ENCODE assay signal across 21 mouse cellular contexts in the genomic region with DNA sequence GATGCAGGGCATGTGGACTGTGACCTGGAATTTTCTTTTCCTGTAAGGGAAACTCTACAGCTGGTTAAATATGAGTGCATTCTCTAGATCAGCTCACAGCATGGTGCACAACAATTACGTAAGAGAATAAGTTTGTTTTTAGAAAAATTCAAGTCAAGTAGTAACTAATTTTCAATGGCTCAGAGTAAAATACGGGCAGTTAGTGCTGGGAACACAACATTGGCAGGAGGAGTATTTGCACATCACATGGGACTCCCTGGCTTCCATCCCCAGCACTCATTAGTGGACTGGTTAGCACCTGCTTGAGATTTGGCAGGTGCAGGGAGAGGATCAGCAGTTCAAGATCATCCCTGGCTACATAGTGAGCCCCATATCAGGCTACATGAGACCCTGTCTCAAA.
"Had no signal": no experiment of that assay in that cellular context is flagged by ENCODE, and none has a peak within 500 bp of the region (broad histone marks: within the 10 kb centered on the region; RNA-seq: fewer than 3 reads in every experiment).

No protein-coding gene starts in this region.

- H3K9ac ChIP-seq: limb, embryonic 13.5 days; liver, embryonic 14.5 days; liver, postnatal 0 days; lung, embryonic 14.5 days; midbrain, embryonic 12.5 days; midbrain, embryonic 15.5 days; neural tube, embryonic 12.5 days; neural tube, embryonic 15.5 days; stomach, embryonic 15.5 days had no signal

- H3K27me3 ChIP-seq: limb, embryonic 13.5 days; midbrain, embryonic 12.5 days; midbrain, embryonic 15.5 days; neural tube, embryonic 12.5 days; neural tube, embryonic 15.5 days; stomach, embryonic 15.5 days had no signal

- ATAC-seq: inflammation-experienced regulatory T-cells, adult 6 months; intestine, embryonic 16.5 days; liver, postnatal 0 days; lung, postnatal 0 days; midbrain, embryonic 15.5 days had no signal

- H3K4me1 ChIP-seq: limb, embryonic 10.5 days; limb, embryonic 13.5 days; midbrain, embryonic 12.5 days; midbrain, embryonic 15.5 days; neural tube, embryonic 12.5 days; neural tube, embryonic 15.5 days; stomach, embryonic 15.5 days had no signal

- H3K4me2 ChIP-seq: limb, embryonic 13.5 days; liver, embryonic 11.5 days; lung, embryonic 14.5 days; midbrain, embryonic 12.5 days; midbrain, embryonic 15.5 days; neural tube, embryonic 12.5 days; neural tube, embryonic 15.5 days; stomach, embryonic 15.5 days had no signal

- H3K36me3 ChIP-seq: limb, embryonic 10.5 days; limb, embryonic 13.5 days; midbrain, embryonic 12.5 days; midbrain, embryonic 15.5 days; neural tube, embryonic 12.5 days; neural tube, embryonic 15.5 days; stomach, embryonic 15.5 days had no signal

- H3K27ac ChIP-seq: layer of hippocampus, adult 2 months; limb, embryonic 10.5 days; limb, embryonic 13.5 days; liver, embryonic 14.5 days; macrophage; midbrain, embryonic 12.5 days; midbrain, embryonic 15.5 days; neural tube, embryonic 12.5 days; neural tube, embryonic 15.5 days; stomach, embryonic 15.5 days had no signal

- H3K4me3 ChIP-seq: layer of hippocampus, adult 2 months; limb, embryonic 10.5 days; limb, embryonic 13.5 days; midbrain, embryonic 12.5 days; midbrain, embryonic 15.5 days; neural tube, embryonic 12.5 days; neural tube, embryonic 15.5 days; stomach, embryonic 15.5 days had no signal

- H3K9me3 ChIP-seq: limb, embryonic 10.5 days; limb, embryonic 13.5 days; midbrain, embryonic 12.5 days; midbrain, embryonic 15.5 days; neural tube, embryonic 12.5 days; neural tube, embryonic 15.5 days; stomach, embryonic 15.5 days had no signal

- DNase-seq: layer of hippocampus, adult 9-11 months; liver, postnatal 0 days; lung, embryonic 14.5 days; retina, postnatal 1 day; right cerebral cortex, postnatal 25 days; spleen, adult 18-20 months; thymus, postnatal 25 days had no signal
